Mouse (Mus musculus): ENCODE measurements around the gene Olfr209.
A peak's percentile ranks its signal among the peaks of the same experiment; 100 is the strongest.
"Not testable (repeated sequence)": the region's sequence is repeated elsewhere in the genome, so short reads cannot be mapped to it uniquely, and the experiment has no call there.

The Olfr209 gene

DNA sequence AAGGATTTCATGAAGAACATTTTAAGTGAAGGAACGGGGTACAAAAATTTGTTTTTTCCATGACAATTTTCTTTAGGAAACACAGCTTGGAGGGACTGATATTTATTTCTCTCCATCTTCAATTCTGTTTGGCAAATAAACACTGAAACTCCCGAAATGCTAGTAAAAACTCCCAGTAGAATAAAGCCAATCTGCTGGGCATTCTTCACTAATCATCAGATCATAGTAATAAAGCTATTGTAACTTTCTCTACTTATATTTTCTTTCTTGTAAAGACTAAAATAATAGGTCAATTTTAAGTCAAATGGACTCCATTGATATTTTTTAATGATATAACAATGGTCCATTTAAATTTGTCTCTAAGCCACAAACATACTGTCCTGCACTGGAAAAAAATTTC is at the start of gene Olfr209:
Gene Olfr209, minus strand, starts transcription at position 101 of the 400 bp plus-strand sequence.
- no peak for DNase-seq

DNA sequence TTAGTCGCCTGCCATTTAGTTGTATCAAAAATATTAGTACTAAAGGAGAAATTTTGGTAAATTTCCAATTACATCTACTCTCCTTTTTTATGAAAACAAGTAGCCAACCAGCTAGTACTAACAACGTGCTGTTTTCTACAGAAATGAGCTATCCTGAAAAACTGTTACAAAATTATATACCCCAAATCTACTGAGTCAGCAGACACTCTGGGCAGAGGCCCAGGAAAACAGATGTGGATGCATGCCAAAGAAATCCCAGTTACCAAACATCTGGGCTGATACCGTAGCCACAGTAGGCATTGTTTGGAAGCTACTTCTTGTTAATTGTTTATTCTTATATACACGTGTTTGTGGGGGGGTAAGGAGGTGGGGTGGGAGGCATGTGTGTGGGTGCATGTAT is 49.7 kb upstream of the Olfr209 start:
- no peak for DNase-seq

DNA sequence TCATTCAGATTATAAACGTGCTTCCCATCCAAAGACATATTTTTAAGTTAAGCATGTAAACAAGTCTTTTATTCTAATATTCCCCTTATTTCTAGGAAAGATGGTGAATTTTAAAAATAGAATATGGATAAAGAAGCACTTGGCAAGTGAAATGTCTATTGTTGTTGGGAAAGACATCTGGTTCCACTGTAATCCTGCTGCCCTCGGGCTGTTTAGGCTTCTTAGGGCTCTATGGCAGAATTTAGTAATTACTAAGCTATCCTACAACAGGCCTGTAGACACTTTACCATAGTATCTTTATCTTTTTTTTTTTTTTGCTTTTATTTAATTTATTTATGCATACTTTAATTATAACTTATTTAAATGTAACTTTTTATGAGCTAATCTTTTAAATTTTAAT is 46.0 kb upstream of the Olfr209 start:
- no peak for DNase-seq

DNA sequence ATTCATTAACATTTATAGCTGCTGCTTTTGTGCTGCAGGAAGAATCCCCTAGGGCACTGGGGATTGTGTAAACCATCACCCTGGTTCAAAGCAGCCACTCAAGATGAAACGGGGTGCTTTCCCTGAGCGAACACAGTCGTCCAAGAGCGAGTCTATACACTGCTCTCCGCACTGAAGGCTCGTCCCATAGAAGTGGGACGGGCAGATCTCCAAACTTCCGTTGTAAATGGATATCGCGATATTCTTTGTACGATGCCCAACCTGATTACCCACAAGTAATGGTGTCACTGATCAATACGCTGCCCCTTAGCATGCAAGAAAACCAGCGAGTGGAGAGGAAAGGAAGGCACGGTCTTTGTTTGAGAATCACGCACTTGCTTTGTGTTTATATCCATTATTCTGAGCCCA is 45.6 kb upstream of the Olfr209 start:
- DNase-seq: no peak

DNA sequence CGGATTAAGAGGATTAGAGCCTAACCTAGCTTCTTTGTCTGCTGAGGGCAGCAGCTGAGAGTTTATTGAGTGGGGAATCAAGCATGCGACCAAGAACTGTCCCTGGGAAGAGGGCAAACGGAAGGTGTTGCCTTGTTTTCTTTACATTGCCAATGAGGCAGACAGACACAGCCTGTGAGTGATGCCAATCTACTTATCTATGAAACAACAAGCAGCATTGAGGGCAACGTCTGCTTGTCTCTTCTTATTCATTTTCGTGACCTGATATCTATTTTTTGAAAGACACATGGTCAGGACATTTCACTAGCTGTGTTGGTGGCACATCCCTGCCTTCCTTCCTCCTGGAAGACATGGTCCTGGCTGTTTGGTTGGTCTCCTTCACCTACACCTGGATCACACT is 43.2 kb upstream of the Olfr209 start, which contains the start of gene Gabrr3:
Gene Gabrr3, plus strand, starts transcription at position 301 of the 400 bp plus-strand sequence.
- DNase-seq: no peak

DNA sequence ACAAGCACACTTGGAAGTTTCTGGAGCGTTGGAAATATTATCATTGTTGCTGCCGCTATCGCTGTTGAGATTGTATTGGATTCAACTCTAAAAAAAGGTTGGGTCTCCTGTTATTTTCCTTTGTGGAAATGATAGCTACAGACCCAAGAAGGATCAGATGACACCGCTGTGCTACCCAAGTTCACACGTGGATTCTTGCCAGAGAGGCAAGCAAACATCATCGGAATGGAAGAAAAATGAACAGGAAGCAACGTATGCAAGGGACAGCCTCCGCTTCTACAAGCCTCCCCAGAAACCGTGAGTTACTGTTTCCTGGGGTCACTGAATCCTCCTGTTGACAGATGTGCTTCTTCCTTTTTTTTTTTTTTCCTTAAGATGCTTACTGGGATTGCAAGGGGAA is 41.0 kb upstream of the Olfr209 start:
- DNase-seq: no peak

DNA sequence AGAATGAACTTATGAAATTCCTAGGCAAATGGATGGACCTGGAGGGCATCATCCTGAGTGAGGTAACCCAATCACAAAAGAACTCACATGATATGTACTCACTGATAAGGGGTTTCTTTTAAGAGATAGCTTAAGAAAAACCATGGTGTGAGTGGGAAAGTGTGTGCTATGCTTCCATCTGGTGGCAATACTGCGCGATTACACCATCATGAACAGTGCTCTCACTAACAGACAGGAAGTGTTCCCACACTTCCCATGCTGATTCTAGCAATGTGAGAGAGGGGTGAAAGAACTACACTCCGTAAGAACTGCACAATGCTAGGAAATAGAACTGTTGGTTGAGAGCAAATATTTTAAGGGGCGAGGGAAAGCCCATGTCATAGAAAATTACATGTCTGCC is 39.9 kb upstream of the Olfr209 start:
- peak in 1 of 2 experiments; percentile 11 for DNase-seq

DNA sequence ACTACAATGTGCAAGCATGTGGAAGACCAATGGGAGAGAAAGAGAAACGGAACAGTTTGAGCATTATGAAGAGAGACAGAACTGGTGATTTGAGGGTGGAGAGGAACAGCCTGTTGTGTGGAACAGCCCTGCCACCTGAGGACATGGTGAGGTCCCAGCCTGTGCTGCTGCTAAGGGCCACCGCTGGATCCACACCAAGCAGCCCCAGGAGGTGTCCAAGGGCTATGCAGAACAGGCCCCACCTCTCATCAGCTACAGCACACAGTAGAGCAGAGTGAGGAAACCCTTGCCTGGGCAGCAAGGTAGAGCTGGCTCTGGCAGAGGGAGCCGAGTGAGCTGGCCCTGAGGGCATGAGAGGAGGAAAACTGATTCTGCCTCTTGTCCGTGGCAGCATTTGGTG is 38.2 kb upstream of the Olfr209 start:
- DNase-seq: no peak

DNA sequence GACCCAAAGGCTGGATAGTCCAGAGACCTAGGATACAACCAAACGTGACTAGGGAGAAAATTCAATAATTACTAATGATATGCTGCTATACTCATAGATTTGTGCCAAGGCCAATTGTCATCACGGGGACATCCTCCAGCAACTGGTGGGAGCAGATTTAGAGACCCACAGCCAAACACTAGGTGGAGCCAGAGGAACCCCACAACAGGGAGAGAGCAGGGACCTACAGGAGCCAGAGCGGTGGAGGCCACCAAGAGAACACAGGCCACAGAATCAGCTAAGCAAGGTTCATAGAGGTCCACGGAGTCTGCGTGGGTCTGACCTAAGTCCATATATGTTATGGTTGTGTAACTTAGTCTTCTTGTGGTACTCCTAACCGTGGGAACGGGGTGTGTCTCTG is 37.3 kb upstream of the Olfr209 start:
- DNase-seq: no peak

DNA sequence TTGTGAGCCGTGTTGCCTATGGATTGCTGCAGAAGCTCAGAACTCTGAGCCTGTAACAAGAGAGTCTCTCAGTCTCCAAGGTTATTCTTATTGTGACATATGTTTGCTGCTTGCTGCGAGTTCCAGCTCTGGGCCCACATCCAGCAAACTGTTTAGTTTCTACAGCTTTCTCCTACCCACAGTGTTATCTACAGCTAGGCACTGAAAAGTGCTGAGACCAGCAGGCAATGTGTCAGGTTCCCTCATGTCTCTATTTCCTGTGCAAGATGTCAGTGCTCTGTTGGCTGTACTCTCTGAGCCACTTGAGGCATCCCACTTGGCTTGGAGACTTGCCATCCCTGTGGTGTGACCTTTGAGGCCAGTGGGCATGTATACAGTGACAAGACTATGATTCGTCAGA is 29.5 kb upstream of the Olfr209 start:
- no peak for DNase-seq

DNA sequence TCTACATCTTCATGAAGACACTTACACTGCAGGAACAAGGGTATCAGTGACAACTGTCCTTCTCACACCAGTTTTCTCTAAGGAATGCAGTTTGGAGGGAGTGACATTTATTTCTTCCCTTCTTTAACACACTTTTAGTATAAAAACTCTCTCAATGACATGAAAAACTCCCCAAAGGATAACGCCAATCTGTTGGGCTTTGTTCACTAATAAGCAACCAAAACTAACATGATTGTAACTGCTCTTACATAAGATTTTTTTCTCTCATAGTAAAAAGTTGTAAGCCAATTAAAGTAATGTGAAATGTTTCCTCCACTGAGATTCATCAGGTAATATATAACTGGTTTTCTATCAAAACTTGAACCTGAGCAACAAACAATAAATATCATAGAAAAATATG is 14.6 kb downstream of the Olfr209 start, which contains the start of gene Olfr206:
Gene Olfr206, minus strand, starts transcription at position 101 of the 400 bp plus-strand sequence.
- no peak for DNase-seq

DNA sequence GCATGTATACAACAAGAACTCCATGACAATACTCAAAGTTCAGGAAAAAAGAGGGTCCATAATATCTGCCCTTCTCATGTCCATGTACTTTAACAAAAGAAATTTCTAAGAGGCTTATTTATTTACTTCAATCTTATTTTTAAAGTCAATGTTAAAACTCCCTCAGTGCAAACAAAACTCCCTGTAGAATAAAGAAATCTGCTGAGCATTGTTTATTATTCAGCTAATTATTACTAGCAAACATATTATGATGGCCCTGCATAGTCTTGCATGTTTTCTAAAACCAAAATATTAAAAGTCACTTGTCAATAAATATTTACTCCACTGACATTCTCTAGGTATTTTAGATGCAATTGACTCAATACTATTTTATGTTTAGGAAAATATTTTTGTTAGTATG is 32.8 kb downstream of the Olfr209 start, which contains the start of gene Olfr205:
Gene Olfr205, minus strand, starts transcription at position 101 of the 400 bp plus-strand sequence.
- no peak for DNase-seq

DNA sequence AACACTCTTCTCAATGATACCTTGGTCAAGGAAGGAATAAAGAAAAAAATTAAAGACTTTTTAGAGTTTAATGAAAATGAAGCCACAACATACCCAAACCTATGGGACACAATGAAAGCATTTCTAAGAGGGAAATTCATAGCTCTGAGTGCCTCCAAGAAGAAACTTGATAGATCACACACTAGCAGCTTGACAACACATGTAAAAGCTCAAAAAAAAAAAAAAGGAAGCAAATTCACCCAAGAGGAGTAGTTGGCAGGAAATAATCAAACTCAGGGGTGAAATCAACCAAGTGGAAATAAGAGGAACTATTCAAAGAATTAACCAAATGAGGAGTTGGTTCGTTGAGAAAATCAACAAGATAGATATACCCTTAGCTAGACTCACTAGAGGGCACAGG is 40.5 kb downstream of the Olfr209 start:
- DNase-seq: not testable (repeated sequence)

DNA sequence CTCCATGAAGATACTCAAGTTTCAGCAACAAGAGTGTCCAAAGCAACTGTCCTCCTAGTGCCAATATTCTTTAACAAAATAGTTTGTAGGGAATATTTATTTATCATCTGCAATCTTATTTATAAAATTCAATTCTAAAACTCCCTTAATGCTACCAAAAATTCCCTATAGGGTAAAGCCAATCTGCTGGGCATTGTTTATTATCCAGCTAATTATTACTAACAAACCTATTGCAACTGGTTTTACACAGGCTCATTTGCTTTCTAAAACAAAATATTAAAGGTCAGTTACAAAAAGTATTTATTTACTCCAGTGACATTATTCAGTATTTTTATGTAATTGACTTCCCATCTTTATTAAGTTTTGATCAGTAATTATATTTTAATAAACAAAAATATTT is 45.6 kb downstream of the Olfr209 start, which contains the start of gene Olfr204:
Gene Olfr204, minus strand, starts transcription at position 101 of the 400 bp plus-strand sequence.
- no peak for DNase-seq
